Mouse (Mus musculus) Muller cell, postnatal 12 days (primary cell): ENCODE data around the gene Stum.

Experiments
- DNase-seq: peaks from one replicate; pipeline ENCODE4 v3.0.0-alpha.2; 2015; ENCODE audit errors: inconsistent ontology term

Gene Stum

DNA sequence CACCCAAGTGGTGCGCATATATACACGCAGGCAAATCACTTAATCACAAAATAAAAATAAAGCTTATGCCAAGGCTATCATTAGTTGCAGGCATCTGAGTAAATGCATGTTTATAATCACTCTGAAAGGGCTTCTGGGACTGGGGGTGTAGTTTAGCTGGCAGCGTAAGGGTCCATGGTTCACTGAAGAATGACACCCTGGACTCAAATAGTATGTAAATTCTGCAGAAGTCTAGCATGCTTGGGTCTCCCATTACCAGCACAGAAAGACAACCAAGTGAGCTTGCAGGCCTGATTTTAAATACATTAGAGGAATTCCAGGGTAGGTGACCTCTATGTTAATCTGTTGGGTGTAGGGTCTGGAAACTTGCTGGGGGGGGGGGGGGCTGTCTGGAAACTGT, 16.5 kb upstream of the Stum start:
- no peak for DNase-seq

GRCm38 (mm10) chr1:180492777-180493176, 9.5 kb upstream of the Stum start:
- DNase-seq = no peak

- no peak for DNase-seq
Observed at GRCm38 (mm10) chr1:180485346-180485745, 2.0 kb upstream of the Stum start.

GRCm38 (mm10) chr1:180482840-180483398, 385 bp downstream of the Stum start:
- DNase-seq = no peak

DNA sequence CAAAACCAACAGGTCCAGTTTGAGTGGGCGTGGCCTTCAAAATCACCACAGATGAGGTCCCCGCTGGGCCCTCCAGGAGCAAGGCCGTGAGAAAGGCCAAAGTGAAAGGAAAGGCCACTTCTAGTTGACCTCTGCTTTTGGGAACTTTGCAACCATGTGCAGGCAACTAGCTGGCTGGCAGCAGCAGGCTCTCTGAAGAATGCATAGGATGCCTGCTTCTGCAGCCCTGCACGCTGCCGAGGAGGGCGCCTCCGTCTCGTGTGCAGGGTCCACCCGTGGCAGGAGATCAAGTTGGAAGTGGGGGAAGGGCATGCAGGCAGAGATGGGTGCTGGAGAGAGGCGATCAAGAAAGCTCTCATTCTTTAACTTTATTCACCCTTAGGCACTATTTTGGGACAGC, 1.3 kb downstream of the Stum start:
- no peak for DNase-seq

GRCm38 (mm10) chr1:180481331-180481730, 2.0 kb downstream of the Stum start:
- DNase-seq = no peak

DNA sequence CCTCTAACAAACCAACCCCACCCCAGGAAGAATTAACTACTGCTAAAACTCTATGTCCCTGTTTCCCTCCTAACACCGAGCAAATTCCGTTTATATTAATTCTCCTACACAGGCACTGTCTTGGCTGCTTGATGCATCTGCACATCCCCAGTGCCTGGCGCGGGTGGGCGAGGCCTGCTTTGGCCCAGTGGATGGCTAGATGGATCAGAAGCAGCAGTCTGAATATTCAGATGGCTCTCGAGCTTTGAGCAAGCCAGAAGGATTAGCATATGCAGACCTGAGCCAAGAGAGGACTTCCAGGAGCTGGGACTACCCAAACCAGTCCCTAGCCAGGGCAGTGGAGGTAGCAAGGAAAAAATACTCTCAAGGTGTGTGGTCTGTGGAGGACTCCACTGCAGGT, 3.0 kb downstream of the Stum start:
- peak; percentile 22 for DNase-seq

- no peak for DNase-seq
Observed at GRCm38 (mm10) chr1:180473566-180473965, 9.7 kb downstream of the Stum start.

DNA sequence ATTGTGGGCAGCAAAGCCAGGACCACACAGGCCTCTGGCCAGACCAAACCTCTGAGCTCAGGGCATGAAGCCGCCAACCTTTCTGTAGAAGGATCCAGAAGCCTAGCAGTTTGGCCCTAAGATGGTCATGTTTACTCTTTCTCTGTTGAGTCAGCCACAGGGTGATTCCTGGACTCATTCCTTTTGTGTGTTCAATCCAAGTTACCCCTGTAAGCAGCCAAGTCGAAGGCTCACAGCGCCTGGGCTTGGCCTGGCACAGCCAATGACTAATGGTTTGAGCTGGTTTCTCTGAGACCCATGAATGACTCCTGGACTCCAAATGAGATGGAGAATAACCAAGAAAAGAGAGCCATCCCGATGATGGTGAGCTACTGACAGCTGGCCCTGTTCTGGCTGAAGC, 15.3 kb downstream of the Stum start:
- DNase-seq = peak; percentile 34

DNA sequence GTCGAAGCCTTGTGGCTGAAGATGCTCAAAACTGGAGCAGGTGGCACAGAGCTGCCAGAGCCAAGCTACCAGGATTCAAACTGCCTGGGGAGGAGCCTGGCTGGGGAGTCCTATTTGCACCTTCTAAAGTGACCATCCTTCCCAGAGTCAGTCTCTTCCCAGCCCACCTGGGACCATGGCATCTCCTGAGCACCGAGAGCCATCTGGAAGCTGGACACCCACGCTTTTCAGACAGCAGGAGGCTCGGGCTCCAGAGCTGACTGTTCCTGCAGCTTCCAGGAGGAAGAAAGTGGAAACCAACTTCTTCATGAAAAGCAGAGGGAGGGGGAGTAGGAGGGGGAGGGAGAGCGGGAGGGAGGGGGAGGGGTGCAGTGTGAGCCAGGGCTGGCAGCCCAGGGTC, 17.7 kb downstream of the Stum start:
- no peak for DNase-seq

DNA sequence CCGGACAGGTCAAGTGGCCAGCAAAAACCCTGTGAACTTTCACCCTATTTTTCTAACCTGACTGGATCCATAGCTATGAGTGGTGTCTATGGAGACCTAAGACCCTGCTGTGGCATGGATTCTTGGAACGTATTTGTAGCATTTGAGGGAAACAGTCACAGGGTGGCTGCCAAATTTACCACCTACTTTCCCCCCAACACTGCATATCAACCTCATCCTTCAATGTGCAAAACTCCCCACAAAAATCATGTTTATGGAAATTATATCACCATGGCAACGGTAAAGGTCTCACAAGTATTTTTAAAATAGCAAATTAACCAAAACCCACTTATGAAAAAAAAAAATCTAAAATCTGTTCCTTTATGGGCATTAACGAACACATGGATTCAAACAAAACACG, 18.9 kb downstream of the Stum start:
- DNase-seq = no peak

DNA sequence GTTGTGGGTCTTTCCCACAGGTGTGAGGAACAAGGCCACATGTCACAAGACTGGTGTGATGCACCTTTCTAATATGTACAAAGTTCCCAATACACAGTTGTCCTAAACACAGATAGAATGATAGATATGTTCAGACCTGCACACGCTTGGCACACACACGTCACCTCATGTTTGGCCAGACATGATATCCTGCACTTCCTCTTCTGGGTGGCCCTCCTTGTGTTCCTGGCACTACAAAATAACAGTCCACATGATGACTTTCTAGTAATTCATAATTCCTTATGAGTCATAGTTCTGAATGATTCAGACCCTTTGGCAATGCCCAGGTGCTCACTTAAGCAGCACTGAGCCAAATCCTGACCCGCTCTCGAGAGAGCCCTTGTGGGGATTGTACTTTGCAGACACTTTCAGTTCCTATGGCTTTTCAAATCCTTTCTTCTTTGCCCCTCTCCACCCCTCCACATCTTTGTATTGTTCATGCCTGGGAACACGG, 20.3 kb downstream of the Stum start:
- no peak for DNase-seq

DNA sequence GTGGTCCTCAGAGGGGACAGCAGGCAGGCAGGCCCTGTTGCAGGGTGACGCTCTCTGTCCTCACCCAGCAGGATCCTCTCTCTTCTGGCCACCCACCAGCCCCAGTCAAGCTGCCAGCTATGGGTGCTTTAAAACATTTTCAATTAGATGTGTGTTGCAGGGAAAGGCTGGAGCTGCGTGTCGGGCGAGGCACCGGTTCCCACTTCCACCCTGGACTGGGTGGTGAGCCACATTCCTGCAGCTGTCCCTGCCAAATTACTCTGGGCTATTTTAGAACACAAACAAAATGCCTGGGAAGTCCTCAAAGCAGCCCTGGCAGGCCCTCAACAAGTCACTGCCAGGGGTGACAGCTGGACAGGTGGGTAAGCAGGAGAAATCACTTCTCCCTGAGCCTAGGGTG, 20.9 kb downstream of the Stum start:
- DNase-seq = peak; percentile 46

DNA sequence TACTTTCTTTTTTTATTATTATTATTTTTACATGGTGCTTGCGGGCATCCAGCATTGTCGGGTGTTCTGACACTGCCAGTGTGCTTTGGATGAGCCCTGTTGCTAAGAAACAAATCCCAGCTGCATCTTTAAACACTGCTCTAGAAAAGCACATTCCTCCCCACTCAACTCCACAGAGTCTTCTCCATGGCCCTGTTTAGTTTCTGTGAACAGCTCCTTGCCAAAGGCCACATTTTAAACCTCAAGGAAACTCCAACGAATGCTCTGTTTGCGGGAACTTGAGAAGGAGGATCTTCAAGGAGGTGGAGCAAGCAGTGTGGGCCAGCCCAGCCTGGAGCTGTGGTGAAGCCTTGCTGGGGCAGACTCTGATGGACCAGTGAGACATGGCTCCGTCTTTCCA, 22.6 kb downstream of the Stum start:
- no peak for DNase-seq

DNA sequence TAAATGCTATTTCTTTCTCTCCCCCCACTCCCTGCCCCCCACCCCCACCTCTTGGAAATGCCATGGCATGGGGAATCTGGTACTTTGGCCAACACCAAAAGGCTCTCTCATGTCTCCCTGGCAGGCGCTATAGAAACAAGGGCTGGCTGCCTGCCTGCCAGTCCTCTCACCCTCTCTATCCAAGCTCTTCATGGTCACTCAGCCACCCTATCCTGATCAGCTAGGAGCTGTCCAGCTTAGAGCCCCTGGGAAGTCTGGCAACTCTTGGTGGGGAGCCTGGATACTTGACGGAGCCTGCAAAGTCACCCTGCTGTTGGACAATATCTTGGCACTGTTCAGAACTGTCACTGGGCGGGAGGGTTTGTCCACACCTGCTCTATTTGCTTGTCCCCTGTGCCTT, 24.6 kb downstream of the Stum start:
- DNase-seq = no peak

- no peak for DNase-seq
Observed at GRCm38 (mm10) chr1:180458274-180458673, 25.0 kb downstream of the Stum start.

GRCm38 (mm10) chr1:180449641-180450040, 33.7 kb downstream of the Stum start:
- no peak for DNase-seq

- no peak for DNase-seq
Observed at GRCm38 (mm10) chr1:180444411-180444810, 38.9 kb downstream of the Stum start.

DNA sequence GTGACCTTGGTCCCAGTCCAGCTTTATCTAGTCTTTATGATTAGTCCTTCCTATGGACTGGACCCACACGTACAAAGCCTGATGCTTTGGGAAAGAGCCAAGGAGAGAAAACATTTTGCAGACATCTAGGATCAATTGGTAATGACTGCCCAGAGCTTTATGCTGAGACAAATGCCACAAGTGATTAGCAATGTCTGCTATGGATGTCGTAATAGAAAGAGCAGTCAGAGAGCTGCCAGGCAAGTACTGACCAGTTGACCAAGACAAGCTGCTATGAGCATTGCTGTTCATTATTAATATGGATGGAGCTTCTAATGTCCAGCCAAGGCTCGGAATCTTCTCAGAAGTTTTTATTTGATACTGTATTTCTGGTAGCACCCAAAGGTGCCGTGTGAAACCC, 43.8 kb downstream of the Stum start:
- DNase-seq = no peak

- DNase-seq = no peak
Observed at GRCm38 (mm10) chr1:180434925-180435324, 48.4 kb downstream of the Stum start.

DNA sequence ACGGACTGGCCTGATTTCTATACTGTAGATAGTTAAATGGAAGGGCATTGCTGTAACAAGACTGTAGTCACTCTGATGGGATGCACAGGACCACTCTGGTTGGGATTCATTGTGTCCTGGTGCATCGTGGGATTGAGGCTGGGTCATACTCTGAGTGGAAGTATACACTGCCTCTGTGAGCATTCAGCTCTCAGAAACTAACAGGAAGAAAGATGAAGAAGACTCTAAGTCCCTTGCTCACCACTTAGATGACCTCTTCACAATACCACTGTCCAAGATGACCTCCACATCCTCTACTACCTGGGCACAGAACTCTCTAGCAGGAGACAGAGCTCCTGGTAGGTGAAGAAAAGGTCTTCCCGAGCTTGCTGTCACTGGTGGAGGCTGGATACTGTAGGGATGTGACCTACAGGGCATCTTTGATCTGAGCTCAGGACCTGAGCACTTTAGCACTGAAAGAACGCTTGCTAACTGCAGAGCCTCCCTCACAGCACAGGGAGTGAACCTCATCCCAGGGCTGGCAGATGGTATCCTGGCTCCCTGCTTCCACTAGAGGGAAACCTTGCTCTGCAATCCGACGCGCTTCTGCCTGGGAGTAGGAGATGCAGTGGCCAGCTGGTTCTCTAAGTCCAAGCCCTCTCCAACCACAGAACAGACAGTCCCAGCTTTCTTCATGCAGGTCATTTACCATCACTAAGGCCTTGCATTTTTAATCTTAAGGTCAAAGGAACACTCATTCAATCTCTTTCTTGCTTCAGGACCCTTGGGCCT, 49.3 kb downstream of the Stum start:
- DNase-seq = peak; percentile 87

- DNase-seq = no peak
Observed at GRCm38 (mm10) chr1:180433098-180433538, 50.2 kb downstream of the Stum start.

DNA sequence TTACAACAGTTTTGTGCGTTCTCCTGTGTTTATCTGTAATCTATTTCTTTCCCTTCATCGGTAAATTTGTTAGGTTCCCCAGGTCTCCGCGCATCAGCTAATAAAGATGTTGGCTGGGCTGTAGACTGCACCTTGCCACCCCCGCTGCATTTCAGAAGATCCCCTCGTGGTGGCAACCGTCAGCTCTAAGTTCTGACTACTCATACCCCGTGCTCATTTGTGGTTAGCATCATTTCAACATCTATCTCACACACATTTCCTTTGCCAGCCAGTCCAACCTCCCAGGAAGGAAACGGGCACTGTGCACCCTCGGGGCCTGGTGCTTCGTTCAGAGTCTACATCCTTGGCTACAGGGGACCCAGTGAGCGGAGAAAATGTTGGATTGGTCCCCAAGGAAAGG, 51.5 kb downstream of the Stum start:
- no peak for DNase-seq

- no peak for DNase-seq
Observed at GRCm38 (mm10) chr1:180429819-180430218, 53.5 kb downstream of the Stum start.
